17 mouse cellular contexts compared by ENCODE assay signal in genomic region chrX:143046293-143046692, GRCm38 (mm10). TPM values are rescaled to one million over a fixed set of nuclear protein-coding genes. Genes with fewer than 3 reads are reported as not detected.
DNase-seq lines count a peak whose midpoint lies in the region; ATAC-seq lines count a peak whose summit lies in the region.
"Had no signal": no experiment of that assay in that cellular context is flagged by ENCODE, and none has a peak within 500 bp of the region (broad histone marks: within the 10 kb centered on the region; RNA-seq: fewer than 3 reads in every experiment).

No protein-coding gene starts in this region.

- intact Hi-C loops in heart, postnatal 14 days (cut with DNase I): no loop called here

- H3K27me3 ChIP-seq in midbrain, embryonic 13.5 days: peaks cover 5% of the 10 kb centered on the region; the same call in 1 of the 2 replicates
- H3K27me3 ChIP-seq: intestine, embryonic 15.5 days had no signal

- H3K4me1 ChIP-seq in midbrain, embryonic 13.5 days (replicated peaks): no peaks in the 10 kb centered on the region
- H3K4me1 ChIP-seq: hindbrain, embryonic 10.5 days; intestine, embryonic 15.5 days; neural tube, embryonic 13.5 days had no signal

- H3K27ac ChIP-seq in midbrain, embryonic 13.5 days: no peak overlapping the region
- H3K27ac ChIP-seq: hindbrain, embryonic 10.5 days; intestine, embryonic 15.5 days; limb, embryonic 13.5 days; neural tube, embryonic 13.5 days had no signal

- no peak overlapping the region for H3K9ac ChIP-seq in midbrain, embryonic 13.5 days (replicated peaks)
- H3K9ac ChIP-seq: intestine, embryonic 15.5 days; limb, embryonic 13.5 days; neural tube, embryonic 13.5 days had no signal

- H3K4me2 ChIP-seq in midbrain, embryonic 13.5 days (replicated peaks): no peak overlapping the region
- H3K4me2 ChIP-seq: intestine, embryonic 15.5 days; limb, embryonic 13.5 days; neural tube, embryonic 13.5 days had no signal

- H3K4me3 ChIP-seq in midbrain, embryonic 13.5 days (replicated peaks): no peak overlapping the region
- H3K4me3 ChIP-seq: hindbrain, embryonic 10.5 days; intestine, embryonic 15.5 days; limb, embryonic 13.5 days; neural tube, embryonic 13.5 days had no signal

- H3K36me3 ChIP-seq in midbrain, embryonic 13.5 days: no peaks in the 10 kb centered on the region
- H3K36me3 ChIP-seq: hindbrain, embryonic 10.5 days; intestine, embryonic 15.5 days; limb, embryonic 13.5 days; neural tube, embryonic 13.5 days had no signal

- 74% methylated on average over 8 of the region's 8 CpGs for WGBS in midbrain, embryonic 13.5 days

- no peaks in the 10 kb centered on the region for H3K9me3 ChIP-seq in midbrain, embryonic 13.5 days
- H3K9me3 ChIP-seq: hindbrain, embryonic 10.5 days; intestine, embryonic 15.5 days; limb, embryonic 13.5 days; neural tube, embryonic 13.5 days had no signal

- no peak for ATAC-seq in midbrain, embryonic 13.5 days
- ATAC-seq: intestine, embryonic 15.5 days had no signal

- DNase-seq in ovary, postnatal 36 days (ENCODE audit: low spot score): peak; percentile 13
- no peak for DNase-seq in ovary, postnatal 14 days (ENCODE audit: low spot score)
- peak; percentile 35 to 52 for DNase-seq in gastrocnemius, adult 8-10 months (ENCODE audit: low spot score in 2 of 2)
- peak; percentile 48 to 51 for DNase-seq in heart, postnatal 14 days
- DNase-seq in kidney, postnatal 36 days: no peak
- no peak for DNase-seq in right cerebral cortex, postnatal 14 days
- DNase-seq: adrenal gland, postnatal 36 days; kidney, postnatal 4 days; midbrain, embryonic 14.5 days; right cerebral cortex, adult 18-20 months; thymus, postnatal 4 days had no signal

RNA-seq across cellular contexts. Expression of gene Rtl9, which starts 53.1 kb away (rescaled TPM):
- under 1 TPM; 0.07 to 0.17 (median 0.11) TPM for total RNA-seq in gastrocnemius, adult 8-10 months (2022)
- total RNA-seq in heart, postnatal 14 days (2021): under 1 TPM; 0.68 to 0.76 TPM
- 0.34 and 0.35 TPM in 2 replicates for polyA plus RNA-seq in midbrain, embryonic 13.5 days (2015; fragmentation: Nextera tagmentation; extraction: Ambion mirVana)
- total RNA-seq: common myeloid progenitor, adult 5-6 weeks had no signal

Comparison
In these comparisons a context has a peak if more than half of its experiments do, and no peak if none do; other contexts are left out.
1. DNase-seq: peak in ovary, postnatal 36 days (single experiment), gastrocnemius, adult 8-10 months (2 of 2) and heart, postnatal 14 days (2 of 2); none in ovary, postnatal 14 days (single experiment), kidney, postnatal 36 days (0 of 2) and right cerebral cortex, postnatal 14 days (single experiment).